Mouse (Mus musculus) embryonic facial prominence, embryonic 13.5 days (tissue): Measurements from ENCODE around the gene Hoxb4. TPM values are rescaled to one million over a fixed set of nuclear protein-coding genes. Genes with fewer than 3 reads are reported as not detected.

Source experiments
- ATAC-seq: fragments of 200-750 bp; cut with Nextera tagmentation; 2 replicates; pipeline ENCODE4 v1.8.0; 2017; ENCODE audit warnings: low read depth; ENCODE audit not compliant: insufficient number of reproducible peaks, insufficient read depth, low FRiP score, low TSS enrichment
- H3K27ac ChIP-seq: fragments of 300-500 bp; sonication (generic); 2 replicates; pipeline ENCODE4 v1.5.1; 2015; ENCODE audit warnings: moderate library complexity, mild to moderate bottlenecking, inconsistent platforms
- H3K27me3 ChIP-seq: fragments of 300-500 bp; sonication (generic); 2 replicates; pipeline ENCODE4 v1.6.1; 2015; ENCODE audit warnings: mild to moderate bottlenecking, inconsistent platforms
- H3K36me3 ChIP-seq: fragments of 300-500 bp; sonication (generic); 2 replicates; pipeline ENCODE4 v1.6.1; 2015; ENCODE audit warnings: mild to moderate bottlenecking, inconsistent platforms
- H3K4me1 ChIP-seq: fragments of 300-500 bp; sonication (generic); 2 replicates; pipeline ENCODE4 v1.6.1; 2015; ENCODE audit warnings: inconsistent platforms
- H3K4me2 ChIP-seq: fragments of 300-500 bp; sonication (generic); 2 replicates; pipeline ENCODE4 v1.6.1; 2015; ENCODE audit warnings: moderate library complexity, mild to moderate bottlenecking, inconsistent platforms
- H3K4me3 ChIP-seq: fragments of 300-500 bp; sonication (generic); 2 replicates; pipeline ENCODE4 v1.5.1; 2015; ENCODE audit warnings: mild to moderate bottlenecking, inconsistent platforms
- H3K9ac ChIP-seq: fragments of 300-500 bp; sonication (generic); 2 replicates; pipeline ENCODE4 v1.6.1; 2015; ENCODE audit warnings: mild to moderate bottlenecking, inconsistent platforms
- H3K9me3 ChIP-seq: fragments of 300-500 bp; sonication (generic); 2 replicates; pipeline ENCODE4 v1.6.1; 2016; ENCODE audit warnings: inconsistent platforms
- WGBS: fragments of 180-500 bp; shearing (Covaris S2); methylation state at CpG from one replicate; pipeline ENCODE4 v1.1.7; 2015; ENCODE audit warnings: mixed read lengths; 5-methylcytosine and 5-hydroxymethylcytosine counted together
- polyA plus RNA-seq: library from polyadenylated mRNA; unstranded; fragments of >200 nt; fragmentation: Nextera tagmentation; extraction: Ambion mirVana; gene quantifications from 2 replicates; pipeline ENCODE4 v1.2.1, GENCODE M21; 2015

The Hoxb4 gene
- polyA plus RNA-seq, 1 experiment from 2014 or later = 0.13 TPM

- 1% methylated on average over 31 of the region's 31 CpGs for WGBS
- H3K4me3 ChIP-seq = peak overlapping the region; percentile 16
- no peaks in the 10 kb centered on the region for H3K36me3 ChIP-seq
- no peak overlapping the region for H3K27ac ChIP-seq
- no peak overlapping the region for H3K9ac ChIP-seq
- peaks cover 100% of the 10 kb centered on the region for H3K27me3 ChIP-seq
- no peaks in the 10 kb centered on the region for H3K4me1 ChIP-seq
- H3K4me2 ChIP-seq = peak overlapping the region; percentile 26; the same call in 1 of the 2 replicates
- H3K9me3 ChIP-seq = no peaks in the 10 kb centered on the region
- ATAC-seq = no peak
Measured at GRCm38 (mm10) chr11:96311520-96312417, 6.3 kb upstream of the Hoxb4 start.

DNA sequence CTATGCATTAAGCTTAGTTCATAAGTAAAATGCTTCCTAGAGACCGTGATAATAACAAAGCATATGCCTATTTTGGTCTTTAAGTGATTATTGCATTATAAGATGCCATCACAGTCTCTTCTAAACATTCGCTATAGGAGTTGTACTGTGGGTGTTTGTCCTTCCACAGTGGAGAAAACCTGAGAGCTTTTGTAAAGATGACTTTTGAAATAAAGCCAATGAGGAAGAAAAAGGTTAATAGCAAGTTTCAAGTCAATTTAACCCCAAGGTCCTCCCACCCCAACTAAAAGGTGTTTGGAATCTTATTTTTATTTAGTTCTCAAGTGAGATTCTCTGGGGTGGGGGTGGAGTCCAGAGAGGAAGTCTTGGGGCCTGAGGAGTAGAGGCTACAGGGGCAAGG is 4.9 kb upstream of the Hoxb4 start:
- H3K4me1 ChIP-seq = no peaks in the 10 kb centered on the region
- no peaks in the 10 kb centered on the region for H3K9me3 ChIP-seq
- H3K4me3 ChIP-seq = no peak overlapping the region
- no peaks in the 10 kb centered on the region for H3K36me3 ChIP-seq
- 20% methylated on average over 2 of the region's 2 CpGs for WGBS
- ATAC-seq = no peak
- H3K27me3 ChIP-seq = peaks cover 100% of the 10 kb centered on the region
- H3K27ac ChIP-seq = no peak overlapping the region
- no peak overlapping the region for H3K9ac ChIP-seq
- H3K4me2 ChIP-seq = no peak overlapping the region

DNA sequence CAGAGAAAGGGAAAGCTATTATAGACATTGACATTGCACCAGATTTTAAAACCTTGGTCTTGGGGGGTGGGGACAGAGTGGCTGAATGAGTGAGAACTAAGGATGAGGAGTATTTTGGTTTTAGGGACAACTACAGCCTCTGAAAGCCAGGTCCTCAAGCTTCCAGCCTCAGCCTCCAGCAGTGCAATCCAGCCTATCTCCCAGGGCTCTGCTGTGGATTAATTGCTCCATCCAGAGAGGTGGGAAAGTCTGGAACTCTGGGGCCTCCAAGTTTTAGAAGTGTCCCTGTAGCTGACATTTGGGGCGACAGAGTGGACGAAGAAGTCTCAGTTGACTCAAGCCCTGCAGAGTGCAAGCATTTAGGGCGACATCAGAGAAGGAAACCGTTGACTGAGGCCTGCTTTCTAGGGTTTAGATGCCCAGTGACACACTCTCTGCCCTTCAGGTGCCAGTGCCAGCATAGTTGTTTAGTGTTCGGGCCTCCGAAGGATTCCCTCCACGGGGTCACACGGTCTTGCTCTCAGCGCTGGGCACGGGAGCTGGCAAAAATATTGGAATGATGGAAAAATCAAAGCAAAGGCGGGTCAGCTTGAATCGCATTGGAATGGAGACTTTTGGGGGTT is 4.2 kb upstream of the Hoxb4 start:
- H3K4me2 ChIP-seq = no peak overlapping the region
- peaks cover 2% of the 10 kb centered on the region; the same call in 1 of the 2 replicates for H3K4me1 ChIP-seq
- no peak for ATAC-seq
- no peaks in the 10 kb centered on the region for H3K9me3 ChIP-seq
- WGBS = 2% methylated on average over 12 of the region's 12 CpGs
- no peaks in the 10 kb centered on the region for H3K36me3 ChIP-seq
- H3K27me3 ChIP-seq = peaks cover 100% of the 10 kb centered on the region
- H3K4me3 ChIP-seq = no peak overlapping the region
- H3K9ac ChIP-seq = no peak overlapping the region
- H3K27ac ChIP-seq = no peak overlapping the region

DNA sequence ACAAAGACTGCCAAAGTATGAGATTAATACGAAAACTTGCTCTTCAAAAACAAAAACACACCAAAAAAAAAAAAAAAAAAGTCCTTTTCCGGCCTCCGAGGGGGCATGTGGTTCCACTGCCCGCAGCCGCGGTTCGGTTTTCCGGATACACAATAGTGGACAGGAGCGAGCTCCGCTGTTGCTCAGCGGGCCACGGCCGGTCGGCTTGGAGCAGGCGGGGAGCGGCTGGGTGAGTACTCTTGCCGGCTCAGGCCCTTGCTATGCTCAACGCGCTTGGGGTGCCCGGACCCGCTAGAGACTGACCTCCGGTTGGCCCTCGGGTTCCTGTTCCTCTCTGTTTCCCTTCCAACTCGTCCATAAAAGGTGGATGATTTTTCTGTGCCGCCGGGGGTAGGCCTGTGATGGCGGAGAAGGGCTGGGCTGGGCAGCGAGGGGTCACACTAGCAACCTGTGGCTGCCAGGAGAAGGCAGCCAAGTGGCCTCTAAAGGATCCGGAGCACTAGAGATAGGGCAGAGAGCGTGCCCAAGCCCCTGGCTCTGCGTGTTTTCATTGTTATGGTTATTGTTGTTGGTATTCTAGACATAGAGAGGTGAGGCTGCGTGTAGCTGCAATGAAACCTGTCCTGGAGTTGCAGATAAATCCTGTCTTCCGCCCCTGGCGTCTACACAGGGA is 3.3 kb upstream of the Hoxb4 start:
- Histone ChIP-seq H3K9ac (no peak overlapping the region), H3K27ac (no peak overlapping the region), H3K4me2 (no peak overlapping the region), H3K27me3 (peaks cover 100% of the 10 kb centered on the region), H3K36me3 (no peaks in the 10 kb centered on the region), H3K4me1 (peaks cover 4% of the 10 kb centered on the region; the same call in 1 of the 2 replicates), H3K9me3 (no peaks in the 10 kb centered on the region), H3K4me3 (no peak overlapping the region)
- ATAC-seq = no peak
- WGBS = 1% methylated on average over 34 of the region's 34 CpGs

DNA sequence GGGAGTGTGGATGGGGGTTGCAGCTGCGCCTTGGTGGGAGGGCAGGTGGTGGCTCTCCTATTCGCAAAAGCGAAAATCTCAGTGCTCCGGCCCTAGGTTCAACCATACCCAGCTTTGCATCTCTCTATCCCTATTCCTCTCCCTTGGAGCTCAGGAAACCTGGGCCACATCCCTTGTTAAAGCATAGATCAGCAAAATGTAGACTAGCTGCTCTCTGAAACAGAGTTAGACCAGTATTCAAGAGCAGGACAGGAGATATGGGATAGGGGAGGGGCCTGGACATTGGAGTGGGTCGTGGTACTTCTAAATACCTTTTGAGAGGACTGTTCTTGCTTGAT is 2.8 kb upstream of the Hoxb4 start:
- 3% methylated on average over 5 of the region's 5 CpGs for WGBS
- Histone ChIP-seq H3K4me1 (peaks cover 4% of the 10 kb centered on the region; the same call in 1 of the 2 replicates), H3K9ac (no peak overlapping the region), H3K4me3 (no peak overlapping the region), H3K4me2 (no peak overlapping the region), H3K27me3 (peaks cover 100% of the 10 kb centered on the region), H3K9me3 (no peaks in the 10 kb centered on the region), H3K36me3 (no peaks in the 10 kb centered on the region), H3K27ac (no peak overlapping the region)
- ATAC-seq = no peak

DNA sequence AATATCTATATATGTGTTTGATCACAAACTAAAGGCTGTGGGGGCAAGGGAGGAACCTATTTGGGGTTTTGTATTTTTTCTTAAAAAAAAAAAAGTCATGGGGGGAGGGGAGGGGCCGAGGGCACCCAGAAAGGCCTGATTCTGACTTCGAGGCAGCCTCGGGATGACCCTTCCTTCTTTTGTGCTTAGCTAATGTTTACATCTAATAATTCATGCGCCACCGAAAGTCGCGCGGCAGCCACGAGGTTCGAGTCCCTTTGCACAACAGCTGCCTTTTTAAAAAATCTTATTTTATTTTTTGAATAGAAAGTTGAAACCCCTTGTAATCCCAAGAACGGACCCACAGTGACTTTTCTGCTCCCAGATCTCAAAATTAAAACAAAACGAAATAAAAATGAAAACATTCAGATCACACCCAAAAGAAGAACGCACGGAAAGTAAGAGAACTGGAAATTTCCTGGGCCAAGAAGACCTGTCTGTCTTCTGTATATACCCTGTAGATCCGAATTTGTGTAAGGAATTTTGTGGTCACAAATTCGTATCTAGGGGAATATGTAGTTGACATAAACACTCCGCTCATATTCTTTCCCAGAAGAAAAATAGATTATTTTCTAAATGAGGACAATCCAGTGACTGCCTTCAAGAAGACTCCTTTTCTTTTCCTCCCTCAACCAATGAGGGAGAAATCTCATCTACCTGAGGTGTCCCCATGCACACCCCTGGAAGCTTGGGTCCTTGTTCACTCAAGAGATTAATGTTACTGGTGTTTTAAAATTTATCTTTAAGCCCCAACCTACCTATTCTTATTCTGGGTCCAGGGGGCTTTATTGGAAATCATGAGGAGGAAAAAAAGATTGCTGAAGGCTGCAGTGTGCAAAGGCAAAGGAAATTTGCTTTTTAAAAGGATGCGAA is 1.1 kb upstream of the Hoxb4 start:
- Histone ChIP-seq H3K36me3 (no peaks in the 10 kb centered on the region), H3K27ac (no peak overlapping the region), H3K9me3 (no peaks in the 10 kb centered on the region), H3K9ac (no peak overlapping the region), H3K27me3 (peaks cover 100% of the 10 kb centered on the region), H3K4me2 (no peak overlapping the region), H3K4me1 (peaks cover 4% of the 10 kb centered on the region; the same call in 1 of the 2 replicates), H3K4me3 (no peak overlapping the region)
- no peak for ATAC-seq
- WGBS = 8% methylated on average over 18 of the region's 18 CpGs

- Histone ChIP-seq H3K4me3 (peak overlapping the region; percentile 25), H3K27ac (no peak overlapping the region), H3K9me3 (no peaks in the 10 kb centered on the region), H3K27me3 (peaks cover 100% of the 10 kb centered on the region), H3K4me2 (peak overlapping the region; percentile 39), H3K4me1 (peaks cover 4% of the 10 kb centered on the region; the same call in 1 of the 2 replicates), H3K9ac (no peak overlapping the region), H3K36me3 (no peaks in the 10 kb centered on the region)
- WGBS = 1% methylated on average over 43 of the region's 45 CpGs
- no peak for ATAC-seq
Measured at GRCm38 (mm10) chr11:96318368-96319070, 452 bp downstream of the Hoxb4 start.

GRCm38 (mm10) chr11:96319071-96319902 is 1.2 kb downstream of the Hoxb4 start:
- Histone ChIP-seq H3K9ac (no peak overlapping the region), H3K27ac (no peak overlapping the region), H3K4me2 (peak overlapping the region; percentile 39), H3K9me3 (no peaks in the 10 kb centered on the region), H3K4me3 (peak overlapping the region; percentile 25), H3K27me3 (peaks cover 100% of the 10 kb centered on the region), H3K4me1 (peaks cover 4% of the 10 kb centered on the region; the same call in 1 of the 2 replicates), H3K36me3 (no peaks in the 10 kb centered on the region)
- WGBS = 1% methylated on average over 32 of the region's 34 CpGs
- no peak for ATAC-seq

DNA sequence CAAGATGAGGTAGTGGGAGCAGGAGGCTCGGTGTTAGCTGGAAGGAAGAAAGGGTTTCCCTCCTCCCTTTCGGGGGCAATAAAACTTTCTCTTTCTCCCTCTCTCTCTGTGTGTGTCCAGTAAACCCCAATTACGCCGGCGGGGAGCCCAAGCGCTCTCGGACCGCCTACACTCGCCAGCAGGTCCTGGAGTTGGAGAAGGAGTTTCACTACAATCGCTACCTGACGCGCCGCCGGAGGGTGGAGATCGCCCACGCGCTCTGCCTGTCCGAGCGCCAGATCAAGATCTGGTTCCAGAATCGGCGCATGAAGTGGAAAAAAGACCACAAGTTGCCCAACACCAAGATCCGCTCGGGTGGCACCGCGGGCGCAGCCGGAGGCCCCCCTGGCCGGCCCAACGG is 1.8 kb downstream of the Hoxb4 start:
- Histone ChIP-seq H3K4me1 (peaks cover 4% of the 10 kb centered on the region; the same call in 1 of the 2 replicates), H3K9ac (no peak overlapping the region), H3K9me3 (no peaks in the 10 kb centered on the region), H3K36me3 (no peaks in the 10 kb centered on the region), H3K27me3 (peaks cover 100% of the 10 kb centered on the region), H3K4me2 (no peak overlapping the region), H3K4me3 (no peak overlapping the region), H3K27ac (no peak overlapping the region)
- no peak for ATAC-seq
- under 1% methylated on average over 29 of the region's 29 CpGs for WGBS

GRCm38 (mm10) chr11:96320688-96321087 is 2.6 kb downstream of the Hoxb4 start:
- no peak overlapping the region for H3K4me3 ChIP-seq
- H3K9ac ChIP-seq = no peak overlapping the region
- H3K36me3 ChIP-seq = no peaks in the 10 kb centered on the region
- H3K27ac ChIP-seq = no peak overlapping the region
- H3K27me3 ChIP-seq = peaks cover 100% of the 10 kb centered on the region
- peaks cover 4% of the 10 kb centered on the region; the same call in 1 of the 2 replicates for H3K4me1 ChIP-seq
- ATAC-seq = no peak
- WGBS = 2% methylated on average over 17 of the region's 17 CpGs
- no peak overlapping the region for H3K4me2 ChIP-seq
- H3K9me3 ChIP-seq = no peaks in the 10 kb centered on the region
